Mouse (Mus musculus) hindbrain, embryonic 14.5 days (tissue): Measurements from ENCODE around the gene Ckmt1. TPM values are rescaled to one million over a fixed set of nuclear protein-coding genes. Genes with fewer than 3 reads are reported as not detected.
A peak's percentile ranks its signal among the peaks of the same experiment; 100 is the strongest.
"Not testable (repeated sequence)": the region's sequence is repeated elsewhere in the genome, so short reads cannot be mapped to it uniquely, and the experiment has no call there.

Experiments
- ATAC-seq: fragments of 200-750 bp; cut with Nextera tagmentation; 2 replicates; pipeline ENCODE4 v1.8.0; 2017; ENCODE audit warnings: moderate number of reproducible peaks, mild to moderate bottlenecking, moderate TSS enrichment, moderate library complexity; ENCODE audit not compliant: low FRiP score
- DNase-seq: peaks from one replicate; pipeline ENCODE4 v3.0.0-alpha.2; 2015; ENCODE audit warnings: low spot score
- H3K27ac ChIP-seq: fragments of 300-500 bp; sonication (generic); 2 replicates; pipeline ENCODE4 v1.5.1; 2014; ENCODE audit warnings: mild to moderate bottlenecking, moderate library complexity
- H3K27me3 ChIP-seq: fragments of 300-500 bp; sonication (generic); 2 replicates; pipeline ENCODE4 v1.6.1; 2014; ENCODE audit warnings: mild to moderate bottlenecking, low read length, mixed read lengths; ENCODE audit not compliant: control insufficient read depth, insufficient read depth
- H3K36me3 ChIP-seq: fragments of 300-500 bp; sonication (generic); replicated peaks from 2 replicates; pipeline ENCODE4 v1.6.1; 2014; ENCODE audit not compliant: control insufficient read depth, insufficient read depth
- H3K4me1 ChIP-seq: fragments of 300-500 bp; sonication (generic); replicated peaks from 2 replicates; pipeline ENCODE4 v1.6.1; 2014; ENCODE audit warnings: antibody characterized with exemption, low read length, mixed read lengths; ENCODE audit not compliant: control insufficient read depth, insufficient read depth
- H3K4me2 ChIP-seq: fragments of 300-500 bp; sonication (generic); replicated peaks from 2 replicates; pipeline ENCODE4 v1.6.1; 2014; ENCODE audit warnings: mild to moderate bottlenecking, moderate library complexity
- H3K4me3 ChIP-seq: fragments of 300-500 bp; sonication (generic); replicated peaks from 2 replicates; pipeline ENCODE4 v1.5.1; 2014; ENCODE audit warnings: mild to moderate bottlenecking, low read length
- H3K9ac ChIP-seq: fragments of 300-500 bp; sonication (generic); 2 replicates; pipeline ENCODE4 v1.6.1; 2014
- H3K9me3 ChIP-seq: fragments of 300-500 bp; sonication (generic); 2 replicates; pipeline ENCODE4 v1.6.1; 2016; ENCODE audit warnings: low read length; ENCODE audit not compliant: control insufficient read depth
- WGBS: fragments of 180-500 bp; shearing (Covaris S2); extraction: QIAGEN DNeasy Blood & Tissue Kit; methylation state at CpG from one replicate; pipeline ENCODE4 v1.1.7; 2014; 5-methylcytosine and 5-hydroxymethylcytosine counted together
- polyA plus RNA-seq: library from polyadenylated mRNA; unstranded; fragments of >200 nt; fragmentation: Nextera tagmentation; extraction: Ambion mirVana; gene quantifications from 2 replicates; pipeline ENCODE4 v1.2.1, GENCODE M21; 2014

Gene Ckmt1
- polyA plus RNA-seq, 1 experiment from 2014 or later = 90.5 TPM

DNA sequence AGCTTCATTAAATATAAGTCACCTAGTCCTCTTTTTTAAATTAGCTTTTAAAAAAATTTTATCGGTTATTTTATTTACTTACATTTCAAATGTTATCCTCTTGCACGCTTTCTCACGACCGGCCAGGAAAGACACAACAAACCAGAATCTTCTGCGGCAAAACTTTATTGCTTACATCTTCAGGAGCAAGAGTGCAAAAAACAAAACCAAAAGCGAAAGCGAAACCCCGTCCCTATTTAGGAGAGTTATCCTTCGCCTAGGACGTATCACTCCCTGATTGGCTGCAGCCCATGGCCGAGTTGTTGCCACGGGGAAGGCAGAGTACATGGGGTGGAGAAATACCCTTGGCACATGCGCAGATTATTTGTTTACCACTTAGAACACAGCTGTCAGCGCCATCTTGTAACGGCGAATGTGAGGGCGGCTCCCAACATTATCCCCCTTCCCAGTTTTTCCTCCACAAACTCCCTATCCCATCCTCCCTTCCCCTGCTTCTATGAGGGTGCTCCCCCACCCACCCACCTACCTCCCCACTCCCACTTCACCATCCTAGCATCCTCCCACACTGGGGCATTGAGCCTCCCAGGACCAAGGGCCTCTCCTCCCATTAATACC is 29.6 kb downstream of the Ckmt1 start, which contains the start of gene Strc:
Strc (minus strand) TSS at position 208 of the 615 bp plus-strand sequence.
- H3K27me3 ChIP-seq, H3K9me3 ChIP-seq, H3K4me1 ChIP-seq, ATAC-seq, H3K4me2 ChIP-seq, H3K9ac ChIP-seq, DNase-seq, H3K36me3 ChIP-seq, H3K27ac ChIP-seq, H3K4me3 ChIP-seq: not testable (repeated sequence)
- WGBS = 97% methylated on average over 15 of the region's 17 CpGs

DNA sequence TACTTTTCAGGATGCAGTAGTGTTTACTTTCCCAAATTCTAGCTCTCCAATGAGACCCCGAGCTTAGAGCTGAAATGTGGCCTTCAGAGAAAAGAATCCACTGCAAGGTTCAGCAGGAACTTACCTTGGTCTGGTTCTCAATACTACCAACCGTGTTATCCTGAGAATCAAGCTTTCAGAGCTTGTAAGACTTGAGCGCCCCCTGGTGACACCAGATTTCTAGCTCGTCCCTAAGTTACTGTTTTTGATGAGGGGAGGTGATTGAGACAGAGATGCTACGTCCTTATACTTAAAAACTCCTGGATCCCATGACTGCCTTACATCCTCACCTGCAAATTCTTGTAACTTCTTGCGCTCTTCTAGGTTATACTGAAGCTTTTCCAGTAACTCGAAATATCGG is 39.1 kb downstream of the Ckmt1 start:
- ATAC-seq = no peak
- 15% methylated on average over 8 of the region's 8 CpGs for WGBS
- H3K27ac ChIP-seq = no peak overlapping the region
- H3K36me3 ChIP-seq = peaks cover 5% of the 10 kb centered on the region; the same call in 1 of the 2 replicates
- no peak overlapping the region for H3K4me3 ChIP-seq
- no peak overlapping the region for H3K9ac ChIP-seq
- H3K4me2 ChIP-seq = no peak overlapping the region
- peak; percentile 91 for DNase-seq
- H3K9me3 ChIP-seq = no peaks in the 10 kb centered on the region
- H3K4me1 ChIP-seq = no peaks in the 10 kb centered on the region
- no peaks in the 10 kb centered on the region for H3K27me3 ChIP-seq

DNA sequence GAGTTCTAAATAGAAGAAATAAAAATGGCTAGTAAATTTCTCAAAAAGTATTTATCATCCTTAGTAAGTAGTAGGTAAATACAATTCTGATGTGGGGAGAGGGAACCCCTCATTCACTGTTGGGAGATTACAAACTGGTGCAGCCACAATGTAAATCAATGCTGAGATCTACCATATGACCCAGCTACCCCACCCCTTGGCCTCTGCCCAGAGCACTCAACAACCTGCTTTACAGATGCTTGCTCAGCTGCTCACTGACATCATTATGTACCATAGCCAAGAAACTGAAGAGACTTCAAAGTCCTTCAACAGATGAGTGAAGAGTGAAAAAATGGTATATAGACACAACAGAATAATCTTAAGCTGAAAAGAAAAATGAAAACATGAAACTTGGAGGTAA is 45.8 kb downstream of the Ckmt1 start:
- Histone ChIP-seq H3K27me3 (no peaks in the 10 kb centered on the region), H3K4me3 (no peak overlapping the region), H3K36me3 (no peaks in the 10 kb centered on the region; the same call in 1 of the 2 replicates), H3K4me1 (no peaks in the 10 kb centered on the region), H3K27ac (no peak overlapping the region), H3K9ac (no peak overlapping the region), H3K4me2 (no peak overlapping the region), H3K9me3 (no peaks in the 10 kb centered on the region)
- DNase-seq (no peak), ATAC-seq (no peak)

DNA sequence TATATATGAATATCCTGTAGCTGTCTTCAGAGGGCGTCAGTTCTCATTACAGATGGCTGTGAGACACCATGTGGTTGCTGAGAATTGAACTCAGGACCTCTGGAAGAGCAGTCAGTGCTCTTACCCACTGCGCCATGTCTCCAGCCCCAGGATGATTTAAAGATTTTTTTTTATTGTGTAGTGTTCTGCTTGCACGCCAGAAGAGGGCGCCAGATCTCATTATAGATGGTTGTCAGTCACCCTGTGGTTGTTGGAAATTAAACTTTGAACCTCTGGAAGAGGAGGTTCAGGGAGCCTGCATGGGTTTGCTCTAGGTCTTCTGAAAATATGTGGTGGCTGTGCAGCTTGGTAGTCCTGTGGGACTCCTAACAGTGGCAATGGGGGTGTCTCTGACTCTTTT is 50.6 kb downstream of the Ckmt1 start:
- no peak overlapping the region for H3K4me2 ChIP-seq
- no peak overlapping the region for H3K27ac ChIP-seq
- H3K9ac ChIP-seq = no peak overlapping the region
- no peaks in the 10 kb centered on the region for H3K9me3 ChIP-seq
- no peak for ATAC-seq
- H3K36me3 ChIP-seq = no peaks in the 10 kb centered on the region; the same call in 1 of the 2 replicates
- no peaks in the 10 kb centered on the region for H3K27me3 ChIP-seq
- no peak for DNase-seq
- peaks cover 5% of the 10 kb centered on the region; the same call in 1 of the 2 replicates for H3K4me1 ChIP-seq
- H3K4me3 ChIP-seq = no peak overlapping the region
- 34% methylated on average over 4 of the region's 4 CpGs for WGBS

DNA sequence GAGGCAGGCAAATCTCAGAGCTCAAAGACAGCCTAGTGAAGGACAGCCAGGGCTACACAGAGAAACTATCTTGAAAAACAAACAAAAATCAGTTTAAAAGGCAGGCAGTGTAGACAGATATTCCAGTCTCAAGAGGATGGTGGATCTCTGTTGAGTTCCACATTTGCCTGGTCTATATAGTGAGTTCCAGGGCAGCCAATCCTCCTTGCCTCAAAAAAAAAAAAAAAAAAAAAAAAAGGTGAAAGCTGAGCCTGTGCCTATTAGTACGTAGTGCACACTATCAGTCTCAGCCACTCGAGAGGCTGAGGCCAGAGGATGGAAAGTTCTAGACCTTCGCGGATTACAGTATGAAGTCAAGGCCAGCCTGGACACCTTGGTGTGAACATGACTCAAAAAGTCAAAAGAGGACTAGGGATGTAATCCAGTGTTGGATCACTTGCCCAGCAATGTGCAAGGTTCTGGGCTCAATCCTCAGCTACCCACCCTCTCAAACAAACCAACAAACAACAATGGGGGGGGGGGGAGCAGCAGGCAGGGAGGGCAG is 55.4 kb downstream of the Ckmt1 start:
- H3K9ac ChIP-seq = peak overlapping the region; percentile 99
- H3K4me1 ChIP-seq = peaks cover 26% of the 10 kb centered on the region
- peaks cover 12% of the 10 kb centered on the region for H3K36me3 ChIP-seq
- peak overlapping the region; percentile 62 for H3K4me2 ChIP-seq
- no peak for ATAC-seq
- H3K27me3 ChIP-seq = no peaks in the 10 kb centered on the region
- H3K4me3 ChIP-seq = peak overlapping the region; percentile 99
- H3K27ac ChIP-seq = peak overlapping the region; percentile 98
- WGBS = 14% methylated on average over 4 of the region's 4 CpGs
- DNase-seq = peak; percentile 49
- no peaks in the 10 kb centered on the region for H3K9me3 ChIP-seq

Other genes starting within 250 kb of the Ckmt1 start
- not detected in 2 replicates for gene Tgm7, start 247.9 kb upstream of the Ckmt1 start, polyA plus RNA-seq
- 26.9 and 32.6 TPM in 2 replicates for gene Adal, start 217.3 kb upstream of the Ckmt1 start, polyA plus RNA-seq
- 16.2 and 20.9 TPM in 2 replicates for gene Lcmt2, start 217.1 kb upstream of the Ckmt1 start, polyA plus RNA-seq
- 43.3 and 43.7 TPM in 2 replicates for gene Tubgcp4, start 187.1 kb upstream of the Ckmt1 start, polyA plus RNA-seq
- gene Zscan29, start 186.6 kb upstream of the Ckmt1 start, polyA plus RNA-seq = 6.6 and 7.7 TPM in 2 replicates
- 165 and 170 TPM in 2 replicates for gene Trp53bp1, start 86.3 kb upstream of the Ckmt1 start, polyA plus RNA-seq
- 50.1 and 57.2 TPM in 2 replicates for gene Map1a, start 68.1 kb upstream of the Ckmt1 start, polyA plus RNA-seq
- gene Ppip5k1, start 2.3 kb upstream of the Ckmt1 start, polyA plus RNA-seq = 18.6 and 19.3 TPM in 2 replicates
- gene Strc, start 29.5 kb downstream of the Ckmt1 start, polyA plus RNA-seq = not detected in 2 replicates
- gene Pdia3, start 56.1 kb downstream of the Ckmt1 start, polyA plus RNA-seq = 268 and 307 TPM in 2 replicates
- 2.9 and 3.1 TPM in 2 replicates for gene Catsper2, start 56.1 kb downstream of the Ckmt1 start, polyA plus RNA-seq
- 1.5 and 2.6 TPM in 2 replicates for gene Ell3, start 86.6 kb downstream of the Ckmt1 start, polyA plus RNA-seq
- gene Serf2, start 91.5 kb downstream of the Ckmt1 start, polyA plus RNA-seq = 315 and 365 TPM in 2 replicates
- 71.9 and 90.2 TPM in 2 replicates for gene Hypk, start 95.6 kb downstream of the Ckmt1 start, polyA plus RNA-seq
- gene Serinc4, start 99.1 kb downstream of the Ckmt1 start, polyA plus RNA-seq = 0.68 and 0.96 TPM in 2 replicates
- 65.0 and 69.0 TPM in 2 replicates for gene Mfap1b, start 116.4 kb downstream of the Ckmt1 start, polyA plus RNA-seq
- 23.1 and 25.3 TPM in 2 replicates for gene Mfap1a, start 149.0 kb downstream of the Ckmt1 start, polyA plus RNA-seq
- 3.2 and 3.8 TPM in 2 replicates for gene Wdr76, start 149.0 kb downstream of the Ckmt1 start, polyA plus RNA-seq